Mouse (Mus musculus): ENCODE measurements around the gene Fry. TPM values are rescaled to one million over a fixed set of nuclear protein-coding genes. Genes with fewer than 3 reads are reported as not detected.

Fry gene
- polyA plus RNA-seq, 1 experiment from 2014 or later: 11.1 TPM

DNA sequence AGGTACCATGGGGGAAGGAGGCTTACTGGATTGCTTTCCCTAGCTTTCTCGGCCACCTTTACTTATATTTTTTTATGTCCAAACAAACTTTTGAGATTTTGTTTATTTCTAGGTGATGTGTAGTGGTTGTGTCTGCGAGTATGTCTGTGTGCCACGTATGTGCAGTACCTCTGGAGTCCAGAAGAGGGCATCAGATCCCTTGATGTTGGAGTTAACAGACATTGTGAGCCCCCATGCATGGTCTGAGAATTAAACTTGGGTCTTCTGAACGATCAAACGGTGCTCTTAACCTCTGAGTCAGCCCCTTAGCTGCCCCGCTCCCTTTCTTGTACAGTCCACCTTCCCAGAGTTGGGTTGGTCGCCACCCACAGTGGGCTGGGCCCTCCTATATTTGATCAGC is 4.4 kb upstream of the Fry start:
- Histone ChIP-seq H3K27ac (no peak overlapping the region), H3K4me3 (no peak overlapping the region), H3K4me1 (peaks cover 18% of the 10 kb centered on the region), H3K27me3 (no peaks in the 10 kb centered on the region), H3K4me2 (no peak overlapping the region), H3K9ac (no peak overlapping the region), H3K36me3 (no peaks in the 10 kb centered on the region), H3K9me3 (no peaks in the 10 kb centered on the region)
- no peak for ATAC-seq (ENCODE audit: insufficient number of reproducible peaks, insufficient read depth, low FRiP score, low TSS enrichment, low read depth)
- WGBS: 75% methylated on average over 7 of the region's 7 CpGs

DNA sequence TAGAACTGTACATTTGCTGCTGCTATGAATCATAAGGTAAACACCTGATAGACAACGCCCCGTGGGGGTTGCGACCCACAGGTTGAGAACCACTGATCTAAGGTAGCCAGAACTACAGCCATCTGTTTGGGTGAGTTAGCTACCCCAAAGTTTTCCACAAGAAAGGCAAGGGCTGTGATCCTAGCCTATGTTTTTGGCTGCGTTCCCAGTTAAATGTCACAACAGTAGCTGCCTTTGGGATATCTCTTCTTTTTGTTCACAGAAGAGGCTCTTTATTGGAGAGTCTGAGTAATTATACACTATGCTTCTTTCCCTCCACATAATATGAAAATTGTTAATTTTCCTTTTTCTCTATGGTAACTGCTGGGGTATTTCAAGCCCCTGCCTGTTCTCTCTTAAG is 3.7 kb upstream of the Fry start:
- Histone ChIP-seq H3K27ac (0 out of 2 replicates have a peak overlapping the region, but pooled peaks have one; percentile 52), H3K9ac (no peak overlapping the region), H3K4me2 (no peak overlapping the region), H3K36me3 (no peaks in the 10 kb centered on the region), H3K4me1 (peaks cover 22% of the 10 kb centered on the region), H3K4me3 (no peak overlapping the region), H3K27me3 (no peaks in the 10 kb centered on the region), H3K9me3 (no peaks in the 10 kb centered on the region)
- ATAC-seq (ENCODE audit: insufficient number of reproducible peaks, insufficient read depth, low FRiP score, low TSS enrichment, low read depth): no peak
- WGBS: 81% methylated on average over 4 of the region's 4 CpGs

DNA sequence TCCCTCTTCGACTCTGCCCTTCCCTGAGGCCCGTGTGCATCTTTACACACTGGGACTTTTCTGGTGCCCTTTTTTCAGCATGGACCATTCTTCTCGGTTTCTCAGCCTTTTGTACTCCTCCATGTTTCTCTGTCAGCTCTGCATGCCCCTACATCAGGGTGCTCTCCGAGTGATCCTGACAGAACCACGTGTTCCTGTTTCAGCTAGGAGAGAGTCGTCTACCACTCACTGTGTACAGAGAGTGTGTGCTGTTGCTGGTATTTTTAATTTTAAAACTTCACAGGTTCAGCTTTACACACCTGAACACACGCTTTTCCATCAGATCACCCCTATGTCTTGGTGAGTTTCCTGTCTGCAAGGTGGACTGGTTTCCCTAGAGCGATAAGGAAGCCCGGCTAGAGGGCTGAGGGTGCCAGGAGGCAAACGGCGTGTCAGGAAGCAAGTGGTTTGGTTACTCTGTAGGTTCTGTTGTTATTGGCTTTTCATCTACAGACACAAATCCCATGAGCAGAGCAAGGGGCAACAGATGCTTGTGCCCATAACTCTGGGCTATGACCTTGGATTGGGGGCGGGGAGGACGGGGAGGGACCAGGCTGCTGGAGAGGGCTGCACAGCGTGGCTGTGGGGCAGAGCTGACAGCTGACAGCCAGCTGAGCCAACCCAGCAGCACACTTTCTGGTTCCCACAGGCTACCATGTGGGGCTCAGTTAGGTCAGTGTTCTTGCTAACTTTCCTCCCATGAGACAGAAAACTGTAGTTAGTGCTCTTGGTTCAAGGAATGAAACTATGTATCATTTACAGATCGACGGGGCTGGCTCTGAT is 3.0 kb upstream of the Fry start:
- H3K36me3 ChIP-seq: no peaks in the 10 kb centered on the region
- no peak overlapping the region for H3K9ac ChIP-seq
- no peaks in the 10 kb centered on the region for H3K27me3 ChIP-seq
- peak overlapping the region; percentile 52; the same call in 1 of the 2 replicates for H3K27ac ChIP-seq
- no peaks in the 10 kb centered on the region for H3K9me3 ChIP-seq
- H3K4me3 ChIP-seq: no peak overlapping the region
- H3K4me1 ChIP-seq: peaks cover 22% of the 10 kb centered on the region
- 55% methylated on average over 16 of the region's 16 CpGs for WGBS
- no peak for ATAC-seq (ENCODE audit: insufficient number of reproducible peaks, insufficient read depth, low FRiP score, low TSS enrichment, low read depth)
- peak overlapping the region; percentile 23; the same call in 1 of the 2 replicates for H3K4me2 ChIP-seq

DNA sequence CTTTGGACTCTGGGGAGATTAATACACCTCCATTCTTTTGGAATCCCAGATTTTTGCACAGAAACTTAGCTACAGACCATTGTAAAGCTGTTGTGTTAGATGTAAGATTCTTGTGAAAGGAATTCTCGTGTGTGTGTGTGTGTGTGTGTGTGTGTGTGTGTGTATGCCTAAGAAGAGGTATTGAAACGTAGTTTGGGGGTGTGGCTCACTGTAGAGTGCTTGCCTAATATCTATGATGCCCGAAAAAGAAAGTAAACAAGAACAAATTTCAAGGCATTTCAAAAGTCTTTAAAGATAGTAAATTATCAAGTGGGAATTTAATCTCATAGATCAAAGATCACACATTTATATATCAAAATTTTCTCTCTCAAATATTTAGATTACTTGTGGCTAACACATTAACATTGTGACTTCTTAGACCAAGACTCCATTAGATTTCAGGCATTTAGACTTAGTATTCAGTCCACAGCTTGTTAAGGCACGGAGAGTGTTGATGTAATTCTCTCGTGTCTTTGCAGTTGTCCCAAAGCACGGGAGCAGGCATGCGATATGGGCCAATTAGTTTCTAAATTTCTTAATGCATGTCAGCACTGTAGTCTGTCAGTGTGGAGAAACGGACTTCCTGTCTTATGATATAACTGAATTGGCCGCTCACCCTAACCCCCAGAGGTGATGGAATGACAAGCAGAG is 2.1 kb upstream of the Fry start:
- no peak overlapping the region for H3K27ac ChIP-seq
- H3K9me3 ChIP-seq: no peaks in the 10 kb centered on the region
- no peaks in the 10 kb centered on the region for H3K27me3 ChIP-seq
- H3K4me1 ChIP-seq: peaks cover 22% of the 10 kb centered on the region
- no peak overlapping the region for H3K9ac ChIP-seq
- H3K4me2 ChIP-seq: no peak overlapping the region
- ATAC-seq (ENCODE audit: insufficient number of reproducible peaks, insufficient read depth, low FRiP score, low TSS enrichment, low read depth): no peak
- no peaks in the 10 kb centered on the region for H3K36me3 ChIP-seq
- H3K4me3 ChIP-seq: no peak overlapping the region
- 60% methylated on average over 9 of the region's 9 CpGs for WGBS

DNA sequence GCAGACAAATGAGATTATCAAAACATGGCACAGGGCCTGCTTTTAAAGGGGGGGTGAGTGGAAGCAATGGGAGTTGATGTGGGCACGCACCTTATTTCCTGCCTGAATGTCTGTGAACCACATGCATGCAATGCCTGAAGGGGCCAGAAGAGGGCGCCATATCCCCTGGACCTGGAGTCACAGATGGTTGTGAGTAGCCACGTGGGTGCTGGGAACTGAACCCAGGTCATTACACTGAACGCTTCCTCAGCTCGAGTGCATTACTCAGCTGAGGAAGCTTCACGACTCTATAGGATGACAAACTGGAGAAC is 1.6 kb upstream of the Fry start:
- H3K9ac ChIP-seq: no peak overlapping the region
- no peaks in the 10 kb centered on the region for H3K36me3 ChIP-seq
- no peak overlapping the region for H3K4me3 ChIP-seq
- 85% methylated on average over 6 of the region's 6 CpGs for WGBS
- no peak for ATAC-seq (ENCODE audit: insufficient number of reproducible peaks, insufficient read depth, low FRiP score, low TSS enrichment, low read depth)
- no peaks in the 10 kb centered on the region for H3K27me3 ChIP-seq
- H3K9me3 ChIP-seq: no peaks in the 10 kb centered on the region
- peaks cover 22% of the 10 kb centered on the region for H3K4me1 ChIP-seq
- no peak overlapping the region for H3K4me2 ChIP-seq
- no peak overlapping the region for H3K27ac ChIP-seq

DNA sequence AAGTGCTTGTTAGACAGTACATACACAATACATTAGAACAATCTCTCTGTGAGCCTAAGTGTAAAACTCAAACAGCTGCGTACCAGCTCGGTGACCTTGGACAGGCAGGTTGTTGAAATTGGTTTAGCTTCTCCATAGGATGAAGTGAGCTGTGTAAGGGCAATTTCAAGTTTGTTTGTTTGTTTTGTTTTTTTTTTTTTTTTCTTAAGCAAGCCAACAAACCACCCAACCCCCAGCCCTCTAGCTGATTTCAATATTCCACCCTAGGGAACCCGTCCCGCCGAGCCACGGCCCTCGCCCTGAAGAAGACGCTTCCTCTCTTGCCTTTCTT is 356 bp upstream of the Fry start:
- Histone ChIP-seq H3K9ac (no peak overlapping the region), H3K4me3 (peak overlapping the region; percentile 70), H3K4me2 (peak overlapping the region; percentile 77), H3K36me3 (no peaks in the 10 kb centered on the region), H3K9me3 (no peaks in the 10 kb centered on the region), H3K4me1 (peaks cover 29% of the 10 kb centered on the region), H3K27me3 (no peaks in the 10 kb centered on the region), H3K27ac (no peak overlapping the region)
- no peak for ATAC-seq (ENCODE audit: insufficient number of reproducible peaks, insufficient read depth, low FRiP score, low TSS enrichment, low read depth)
- WGBS: 20% methylated on average over 8 of the region's 8 CpGs

DNA sequence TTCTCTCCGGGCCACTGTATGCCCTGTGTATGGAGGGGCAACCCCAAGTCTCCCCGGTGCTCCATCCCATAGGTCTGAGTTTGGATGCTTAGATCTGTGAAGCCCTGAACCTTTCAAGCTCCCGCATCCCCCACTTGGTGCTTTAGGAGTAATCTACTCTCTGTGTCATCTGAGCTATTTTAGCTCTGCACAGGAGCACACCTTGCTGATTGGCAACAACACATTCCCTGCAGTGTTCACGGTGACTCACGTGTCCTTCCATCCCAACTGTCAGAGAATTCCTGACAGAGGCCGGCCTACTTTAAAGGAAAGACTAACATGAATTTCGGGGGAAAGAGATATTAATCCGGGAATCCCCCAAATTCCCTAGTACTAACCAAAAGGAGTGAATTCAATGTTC is 2.2 kb downstream of the Fry start:
- Histone ChIP-seq H3K4me2 (no peak overlapping the region), H3K9ac (no peak overlapping the region), H3K36me3 (no peaks in the 10 kb centered on the region), H3K4me3 (no peak overlapping the region), H3K9me3 (no peaks in the 10 kb centered on the region), H3K27me3 (no peaks in the 10 kb centered on the region), H3K27ac (no peak overlapping the region), H3K4me1 (peaks cover 17% of the 10 kb centered on the region)
- WGBS: 90% methylated on average over 8 of the region's 8 CpGs
- ATAC-seq (ENCODE audit: insufficient number of reproducible peaks, insufficient read depth, low FRiP score, low TSS enrichment, low read depth): no peak

DNA sequence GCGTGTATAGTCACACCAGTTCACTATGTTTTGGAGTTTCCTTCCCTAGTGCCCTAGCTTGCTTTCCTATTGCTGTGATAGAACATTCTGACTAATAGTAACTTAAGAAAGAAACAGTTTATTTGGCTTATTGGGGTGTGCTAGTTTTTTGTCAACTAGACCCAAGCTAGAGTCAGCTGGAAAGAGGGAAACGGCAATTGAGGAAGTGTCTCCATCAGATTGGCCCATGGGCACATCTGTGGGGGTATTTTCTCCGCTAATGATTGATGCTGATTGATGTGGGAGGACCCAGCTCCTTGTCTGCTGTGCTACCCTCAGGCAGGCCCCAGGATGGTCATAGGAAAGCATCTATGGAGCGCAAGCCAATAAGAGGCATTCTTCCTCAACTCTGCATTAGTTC is 3.6 kb downstream of the Fry start:
- 80% methylated on average over 4 of the region's 4 CpGs for WGBS
- Histone ChIP-seq H3K36me3 (no peaks in the 10 kb centered on the region), H3K4me1 (peaks cover 17% of the 10 kb centered on the region), H3K4me3 (no peak overlapping the region), H3K4me2 (no peak overlapping the region), H3K27ac (no peak overlapping the region), H3K9me3 (no peaks in the 10 kb centered on the region), H3K27me3 (no peaks in the 10 kb centered on the region), H3K9ac (no peak overlapping the region)
- ATAC-seq (ENCODE audit: insufficient number of reproducible peaks, insufficient read depth, low FRiP score, low TSS enrichment, low read depth): no peak

DNA sequence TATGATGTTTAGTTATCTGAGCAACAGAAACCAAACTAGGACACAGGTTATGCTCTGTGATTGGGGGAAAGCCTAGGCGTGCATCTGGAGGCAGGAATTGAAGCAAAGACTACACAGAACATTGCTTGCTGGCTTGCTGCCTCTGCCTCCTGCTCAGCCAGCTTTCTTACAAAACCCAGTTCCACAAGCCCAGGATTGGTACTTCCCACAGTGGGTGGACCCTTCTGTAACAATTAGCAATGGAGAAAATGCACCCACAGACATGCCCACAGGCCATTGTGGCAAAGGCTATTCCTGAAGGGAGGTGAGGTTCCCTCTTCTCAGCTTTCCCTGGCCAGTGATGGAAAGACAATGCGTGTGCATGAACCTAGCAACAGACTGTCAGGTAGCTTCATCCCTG is 4.1 kb downstream of the Fry start:
- H3K4me3 ChIP-seq: no peak overlapping the region
- H3K27ac ChIP-seq: no peak overlapping the region
- H3K9me3 ChIP-seq: no peaks in the 10 kb centered on the region
- H3K4me2 ChIP-seq: no peak overlapping the region
- 78% methylated on average over 2 of the region's 2 CpGs for WGBS
- H3K4me1 ChIP-seq: peaks cover 17% of the 10 kb centered on the region
- ATAC-seq (ENCODE audit: insufficient number of reproducible peaks, insufficient read depth, low FRiP score, low TSS enrichment, low read depth): no peak
- no peaks in the 10 kb centered on the region for H3K36me3 ChIP-seq
- H3K27me3 ChIP-seq: no peaks in the 10 kb centered on the region
- no peak overlapping the region for H3K9ac ChIP-seq

DNA sequence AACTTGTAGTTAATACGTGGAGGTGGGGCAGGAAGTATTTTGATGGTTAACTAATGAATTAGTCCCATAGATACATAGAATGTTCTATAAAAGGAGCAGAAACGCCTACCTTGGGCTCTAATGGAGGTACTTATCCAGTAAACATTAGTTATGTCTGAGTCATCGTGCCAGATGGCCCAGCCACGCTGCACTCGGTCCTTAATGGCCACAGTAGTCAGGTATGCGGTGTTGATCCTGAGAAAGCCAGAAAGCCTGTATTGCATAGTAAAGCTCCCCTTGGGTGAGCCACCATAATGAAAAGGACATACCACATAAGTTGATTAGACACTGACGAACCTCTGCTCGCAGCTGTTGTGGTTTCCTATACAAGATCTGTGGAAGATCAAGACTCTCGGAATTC is 7.5 kb downstream of the Fry start:
- no peak overlapping the region for H3K27ac ChIP-seq
- H3K9me3 ChIP-seq: no peaks in the 10 kb centered on the region
- 78% methylated on average over 9 of the region's 9 CpGs for WGBS
- no peak for ATAC-seq (ENCODE audit: insufficient number of reproducible peaks, insufficient read depth, low FRiP score, low TSS enrichment, low read depth)
- no peak overlapping the region for H3K9ac ChIP-seq
- peaks cover 11% of the 10 kb centered on the region; the same call in 1 of the 2 replicates for H3K4me1 ChIP-seq
- no peaks in the 10 kb centered on the region for H3K36me3 ChIP-seq
- H3K4me2 ChIP-seq: no peak overlapping the region
- no peak overlapping the region for H3K4me3 ChIP-seq
- H3K27me3 ChIP-seq: no peaks in the 10 kb centered on the region

DNA sequence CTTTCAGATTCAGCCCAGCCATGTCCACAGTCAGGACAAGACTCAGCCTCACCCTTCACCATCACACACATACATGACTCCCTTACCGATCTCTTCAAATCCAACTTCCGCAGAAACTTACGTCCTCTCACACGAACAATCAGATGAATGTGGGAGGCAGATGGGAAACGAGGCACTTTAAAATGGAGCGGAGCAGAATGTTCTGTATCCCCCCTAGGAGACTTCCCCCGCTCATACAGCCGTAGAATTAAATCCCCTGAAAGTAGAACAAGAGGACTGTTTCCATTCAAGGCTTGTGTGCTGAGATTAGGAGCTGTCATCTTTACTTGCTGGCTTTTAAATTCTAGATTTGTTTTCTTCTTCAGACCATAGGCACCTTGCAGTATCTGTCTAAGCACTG is 10.0 kb downstream of the Fry start:
- Histone ChIP-seq H3K9ac (no peak overlapping the region), H3K9me3 (no peaks in the 10 kb centered on the region), H3K4me2 (no peak overlapping the region), H3K27ac (no peak overlapping the region), H3K4me1 (peaks cover 5% of the 10 kb centered on the region; the same call in 1 of the 2 replicates), H3K36me3 (no peaks in the 10 kb centered on the region), H3K27me3 (no peaks in the 10 kb centered on the region), H3K4me3 (no peak overlapping the region)
- WGBS: 75% methylated on average over 8 of the region's 8 CpGs
- no peak for ATAC-seq (ENCODE audit: insufficient number of reproducible peaks, insufficient read depth, low FRiP score, low TSS enrichment, low read depth)

DNA sequence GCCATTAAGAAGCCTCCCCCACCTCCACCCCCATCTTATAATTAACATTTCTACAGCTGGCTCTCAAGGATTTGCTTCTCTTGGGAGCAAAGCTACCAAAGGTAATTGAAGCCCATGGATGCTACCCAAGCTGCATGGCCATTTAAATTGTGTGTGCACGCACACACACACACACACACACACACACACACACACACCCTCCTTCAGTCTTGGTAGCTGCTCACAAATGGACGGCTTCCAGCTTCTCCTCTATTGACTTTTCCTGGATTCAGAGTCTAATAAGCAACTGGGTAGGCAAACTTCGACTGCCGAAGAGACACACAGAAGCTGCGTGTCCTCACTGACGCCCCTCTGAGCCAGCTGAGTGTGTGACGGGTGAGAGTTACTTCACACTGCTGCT is 11.7 kb downstream of the Fry start:
- Histone ChIP-seq H3K4me3 (no peak overlapping the region), H3K36me3 (no peaks in the 10 kb centered on the region), H3K27ac (no peak overlapping the region), H3K4me1 (peaks cover 5% of the 10 kb centered on the region; the same call in 1 of the 2 replicates), H3K9me3 (no peaks in the 10 kb centered on the region), H3K9ac (no peak overlapping the region), H3K27me3 (no peaks in the 10 kb centered on the region), H3K4me2 (no peak overlapping the region)
- no peak for ATAC-seq (ENCODE audit: insufficient number of reproducible peaks, insufficient read depth, low FRiP score, low TSS enrichment, low read depth)
- 84% methylated on average over 7 of the region's 7 CpGs for WGBS

Data from embryonic facial prominence, embryonic 13.5 days (tissue).